Mouse (Mus musculus): ENCODE measurements around the gene Nup133. TPM values are rescaled to one million over a fixed set of nuclear protein-coding genes. Genes with fewer than 3 reads are reported as not detected.

The Nup133 gene
- polyA plus RNA-seq, 1 experiment from 2014 or later = 51.8 TPM

GRCm38 (mm10) chr8:123895230-123895629 lies 53.8 kb downstream of the Nup133 start:
- no peak overlapping the region for H3K4me2 ChIP-seq (replicated peaks)
- peaks cover 69% of the 10 kb centered on the region for H3K27me3 ChIP-seq
- H3K9ac ChIP-seq (replicated peaks) = no peak overlapping the region
- no peak for ATAC-seq (ENCODE audit: low FRiP score, low read depth)
- 79% methylated on average over 4 of the region's 4 CpGs for WGBS
- H3K36me3 ChIP-seq = 0 out of 2 replicates have a peak, but pooled peaks cover 13% of the 10 kb centered on the region
- no peaks in the 10 kb centered on the region for H3K9me3 ChIP-seq
- H3K27ac ChIP-seq (replicated peaks) = no peak overlapping the region
- H3K4me3 ChIP-seq = no peak overlapping the region
- H3K4me1 ChIP-seq = peaks cover 19% of the 10 kb centered on the region

- H3K9ac ChIP-seq (replicated peaks) = no peak within 1 kb of the TSS
- peaks cover 75% of the 10 kb centered on the region for H3K27me3 ChIP-seq
- no peak within 1 kb of the TSS for H3K27ac ChIP-seq (replicated peaks)
- H3K36me3 ChIP-seq = 0 out of 2 replicates have a peak, but pooled peaks cover 10% of the 10 kb centered on the region
- no peaks in the 10 kb centered on the region for H3K9me3 ChIP-seq
- H3K4me2 ChIP-seq (replicated peaks) = no peak within 1 kb of the TSS
- 28% methylated on average over 15 of the region's 15 CpGs for WGBS
- peaks cover 19% of the 10 kb centered on the region for H3K4me1 ChIP-seq
- no peak for ATAC-seq (ENCODE audit: low FRiP score, low read depth)
- no peak within 1 kb of the TSS for H3K4me3 ChIP-seq
Measured at GRCm38 (mm10) chr8:123894502-123895097, 54.5 kb downstream of the Nup133 start, which contains the start of gene Acta1. Acta1 (minus strand) TSS chr8:123894751.

GRCm38 (mm10) chr8:123893413-123893812 lies 55.7 kb downstream of the Nup133 start:
- 79% methylated on average over 11 of the region's 11 CpGs for WGBS
- H3K27me3 ChIP-seq = peaks cover 82% of the 10 kb centered on the region
- H3K4me2 ChIP-seq (replicated peaks) = no peak overlapping the region
- no peak for ATAC-seq (ENCODE audit: low FRiP score, low read depth)
- H3K27ac ChIP-seq (replicated peaks) = no peak overlapping the region
- H3K9me3 ChIP-seq = no peaks in the 10 kb centered on the region
- H3K4me1 ChIP-seq = peaks cover 19% of the 10 kb centered on the region
- no peak overlapping the region for H3K4me3 ChIP-seq
- 0 out of 2 replicates have a peak, but pooled peaks cover under 1% of the 10 kb centered on the region for H3K36me3 ChIP-seq
- no peak overlapping the region for H3K9ac ChIP-seq (replicated peaks)

GRCm38 (mm10) chr8:123892586-123893155 lies 56.4 kb downstream of the Nup133 start:
- H3K27ac ChIP-seq (replicated peaks) = no peak overlapping the region
- peak overlapping the region; percentile 61 for H3K4me2 ChIP-seq (replicated peaks)
- WGBS = 13% methylated on average over 30 of the region's 30 CpGs
- peaks cover 19% of the 10 kb centered on the region for H3K4me1 ChIP-seq
- peak overlapping the region; percentile 29; the same call in 1 of the 2 replicates for H3K9ac ChIP-seq (replicated peaks)
- ATAC-seq (ENCODE audit: low FRiP score, low read depth) = no peak
- H3K9me3 ChIP-seq = no peaks in the 10 kb centered on the region
- no peaks in the 10 kb centered on the region for H3K36me3 ChIP-seq
- peaks cover 82% of the 10 kb centered on the region for H3K27me3 ChIP-seq
- peak overlapping the region; percentile 45 for H3K4me3 ChIP-seq

- H3K4me3 ChIP-seq = peak overlapping the region; percentile 45
- H3K27me3 ChIP-seq = peaks cover 81% of the 10 kb centered on the region
- peak; percentile 71; the same call in 1 of the 2 replicates for ATAC-seq (ENCODE audit: low FRiP score, low read depth)
- H3K9ac ChIP-seq (replicated peaks) = peak overlapping the region; percentile 29; the same call in 1 of the 2 replicates
- no peak overlapping the region for H3K27ac ChIP-seq (replicated peaks)
- WGBS = under 1% methylated on average over 49 of the region's 49 CpGs
- no peaks in the 10 kb centered on the region for H3K36me3 ChIP-seq
- H3K4me1 ChIP-seq = peaks cover 19% of the 10 kb centered on the region
- peak overlapping the region; percentile 61 for H3K4me2 ChIP-seq (replicated peaks)
- H3K9me3 ChIP-seq = no peaks in the 10 kb centered on the region
Measured at GRCm38 (mm10) chr8:123891883-123892585, 57.0 kb downstream of the Nup133 start.

GRCm38 (mm10) chr8:123891271-123891670 lies 57.8 kb downstream of the Nup133 start:
- H3K4me1 ChIP-seq = peaks cover 19% of the 10 kb centered on the region
- peaks cover 77% of the 10 kb centered on the region for H3K27me3 ChIP-seq
- H3K9me3 ChIP-seq = no peaks in the 10 kb centered on the region
- peak overlapping the region; percentile 45 for H3K4me3 ChIP-seq
- H3K27ac ChIP-seq (replicated peaks) = no peak overlapping the region
- peak overlapping the region; percentile 29; the same call in 1 of the 2 replicates for H3K9ac ChIP-seq (replicated peaks)
- ATAC-seq (ENCODE audit: low FRiP score, low read depth) = 0 out of 2 replicates have a peak, but pooled peaks have one; percentile 19
- H3K4me2 ChIP-seq (replicated peaks) = peak overlapping the region; percentile 61
- H3K36me3 ChIP-seq = no peaks in the 10 kb centered on the region
- 1% methylated on average over 11 of the region's 11 CpGs for WGBS

GRCm38 (mm10) chr8:123889797-123890196 lies 59.3 kb downstream of the Nup133 start:
- Histone ChIP-seq H3K27me3 (peaks cover 71% of the 10 kb centered on the region), H3K4me1 (peaks cover 24% of the 10 kb centered on the region), H3K27ac (replicated peaks) (no peak overlapping the region), H3K9me3 (no peaks in the 10 kb centered on the region), H3K4me3 (no peak overlapping the region), H3K9ac (replicated peaks) (no peak overlapping the region), H3K4me2 (replicated peaks) (no peak overlapping the region), H3K36me3 (no peaks in the 10 kb centered on the region)
- 73% methylated on average over 4 of the region's 4 CpGs for WGBS
- ATAC-seq (ENCODE audit: low FRiP score, low read depth) = no peak

GRCm38 (mm10) chr8:123887956-123888355 lies 61.1 kb downstream of the Nup133 start:
- Histone ChIP-seq H3K27ac (replicated peaks) (no peak overlapping the region), H3K4me2 (replicated peaks) (no peak overlapping the region), H3K36me3 (no peaks in the 10 kb centered on the region), H3K4me1 (peaks cover 37% of the 10 kb centered on the region), H3K9me3 (no peaks in the 10 kb centered on the region), H3K27me3 (peaks cover 52% of the 10 kb centered on the region), H3K9ac (replicated peaks) (no peak overlapping the region), H3K4me3 (no peak overlapping the region)
- WGBS = 90% methylated on average over 2 of the region's 2 CpGs
- no peak for ATAC-seq (ENCODE audit: low FRiP score, low read depth)

GRCm38 (mm10) chr8:123887163-123887562 lies 61.9 kb downstream of the Nup133 start:
- no peaks in the 10 kb centered on the region for H3K9me3 ChIP-seq
- 93% methylated on average over 4 of the region's 4 CpGs for WGBS
- H3K4me3 ChIP-seq = no peak overlapping the region
- no peak for ATAC-seq (ENCODE audit: low FRiP score, low read depth)
- no peak overlapping the region for H3K9ac ChIP-seq (replicated peaks)
- peaks cover 44% of the 10 kb centered on the region for H3K27me3 ChIP-seq
- H3K27ac ChIP-seq (replicated peaks) = no peak overlapping the region
- H3K4me2 ChIP-seq (replicated peaks) = no peak overlapping the region
- no peaks in the 10 kb centered on the region for H3K36me3 ChIP-seq
- H3K4me1 ChIP-seq = peaks cover 29% of the 10 kb centered on the region

GRCm38 (mm10) chr8:123884721-123885565 lies 64.1 kb downstream of the Nup133 start:
- Histone ChIP-seq H3K4me2 (replicated peaks) (peak overlapping the region; percentile 28), H3K9me3 (no peaks in the 10 kb centered on the region), H3K4me1 (peaks cover 18% of the 10 kb centered on the region), H3K9ac (replicated peaks) (0 out of 2 replicates have a peak overlapping the region, but pooled peaks have one; percentile 1), H3K36me3 (no peaks in the 10 kb centered on the region), H3K27me3 (peaks cover 22% of the 10 kb centered on the region), H3K4me3 (no peak overlapping the region), H3K27ac (replicated peaks) (no peak overlapping the region; the same call in 1 of the 2 replicates)
- ATAC-seq (ENCODE audit: low FRiP score, low read depth) = peak; percentile 76
- 7% methylated on average over 14 of the region's 14 CpGs for WGBS

- Histone ChIP-seq H3K27me3 (peaks cover 12% of the 10 kb centered on the region), H3K9me3 (no peaks in the 10 kb centered on the region), H3K36me3 (no peaks in the 10 kb centered on the region), H3K27ac (replicated peaks) (no peak overlapping the region), H3K4me2 (replicated peaks) (no peak overlapping the region), H3K4me1 (peaks cover 18% of the 10 kb centered on the region), H3K4me3 (no peak overlapping the region), H3K9ac (replicated peaks) (no peak overlapping the region)
- WGBS = 87% methylated on average over 4 of the region's 4 CpGs
- no peak for ATAC-seq (ENCODE audit: low FRiP score, low read depth)
Measured at GRCm38 (mm10) chr8:123883094-123883493, 66.0 kb downstream of the Nup133 start.
